Mouse (Mus musculus) liver, postnatal 0 days (tissue): ENCODE results near the gene Usp5. TPM values are rescaled to one million over a fixed set of nuclear protein-coding genes. Genes with fewer than 3 reads are reported as not detected.
A peak's percentile ranks its signal among the peaks of the same experiment; 100 is the strongest.

ENCODE experiments used
- ATAC-seq: fragments of 200-750 bp; cut with Nextera tagmentation; 2 replicates; pipeline ENCODE4 v1.8.0; 2017; ENCODE audit warnings: mild to moderate bottlenecking, moderate library complexity
- DNase-seq: peaks from one replicate; pipeline ENCODE4 v3.0.0-alpha.2; 2016
- H3K27ac ChIP-seq: fragments of 300-500 bp; sonication (generic); 2 replicates; pipeline ENCODE4 v1.5.1; 2014; ENCODE audit warnings: antibody characterized with exemption, moderate library complexity, mild to moderate bottlenecking, low read depth
- H3K27me3 ChIP-seq: fragments of 300-500 bp; sonication (generic); 2 replicates; pipeline ENCODE4 v1.6.1; 2014; ENCODE audit warnings: low read length, control low read depth, mixed read lengths; ENCODE audit not compliant: insufficient read depth
- H3K36me3 ChIP-seq: fragments of 300-500 bp; sonication (generic); replicated peaks from 2 replicates; pipeline ENCODE4 v1.6.1; 2014; ENCODE audit warnings: mild to moderate bottlenecking, control low read depth, low read length, moderate library complexity, mixed read lengths; ENCODE audit not compliant: insufficient read depth
- H3K4me1 ChIP-seq: fragments of 300-500 bp; sonication (generic); 2 replicates; pipeline ENCODE4 v1.6.1; 2014; ENCODE audit warnings: antibody characterized with exemption, mild to moderate bottlenecking, control low read depth; ENCODE audit not compliant: insufficient read depth
- H3K4me2 ChIP-seq: fragments of 300-500 bp; sonication (generic); 2 replicates; pipeline ENCODE4 v1.6.1; 2014; ENCODE audit warnings: low read depth, mild to moderate bottlenecking, low read length, moderate library complexity, mixed read lengths
- H3K4me3 ChIP-seq: fragments of 300-500 bp; sonication (generic); 2 replicates; pipeline ENCODE4 v1.5.1; 2014; ENCODE audit warnings: low read depth, low read length
- H3K9ac ChIP-seq: fragments of 300-500 bp; sonication (generic); replicated peaks from 2 replicates; pipeline ENCODE4 v1.6.1; 2014; ENCODE audit warnings: mild to moderate bottlenecking, moderate library complexity
- H3K9me3 ChIP-seq: fragments of 300-500 bp; sonication (generic); 2 replicates; pipeline ENCODE4 v1.6.1; 2016; ENCODE audit warnings: mild to moderate bottlenecking, control low read depth, low read length, mixed read lengths
- CTCF ChIP-seq: sonication (generic); IDR thresholded peaks from 2 replicates; pipeline ENCODE4 v1.5.1; 2016; ENCODE audit warnings: antibody characterized with exemption, low read depth
- EP300 ChIP-seq: IDR thresholded peaks from 2 replicates; pipeline ENCODE4 v1.6.1; 2016; ENCODE audit warnings: antibody characterized with exemption, low read depth, mild to moderate bottlenecking
- WGBS: fragments of 180-500 bp; shearing (Covaris S2); extraction: QIAGEN DNeasy Blood & Tissue Kit; methylation state at CpG from one replicate; pipeline ENCODE4 v1.1.7; 2014; ENCODE audit not compliant: insufficient replicate concordance; 5-methylcytosine and 5-hydroxymethylcytosine counted together
- polyA plus RNA-seq: library from polyadenylated mRNA; unstranded; fragments of >200 nt; fragmentation: Nextera tagmentation; extraction: Ambion mirVana; gene quantifications from 2 replicates; pipeline ENCODE4 v1.2.1, GENCODE M21; 2015

The Usp5 gene
- polyA plus RNA-seq = 32.2 and 36.6 TPM in 2 replicates

GRCm38 (mm10) chr6:124828868-124829798 is at the start of gene Usp5, which contains the start of gene Cdca3:
Gene Usp5 (minus strand): TSS chr6:124829484.
Gene Cdca3 (plus strand): TSS chr6:124829547.
- peak within 1 kb of the TSS; percentile 94 for H3K4me3 ChIP-seq
- DNase-seq = peak; percentile 98
- peak; percentile 49; the same call in 1 of the 2 replicates for TF ChIP-seq EP300
- TF ChIP-seq CTCF = peak; percentile 30
- H3K4me2 ChIP-seq = peak within 1 kb of the TSS; percentile 92
- peak within 1 kb of the TSS; percentile 82 for H3K27ac ChIP-seq
- no peaks in the 10 kb centered on the region for H3K9me3 ChIP-seq
- peaks cover 12% of the 10 kb centered on the region for H3K4me1 ChIP-seq
- H3K27me3 ChIP-seq = no peaks in the 10 kb centered on the region
- peak within 1 kb of the TSS; percentile 97 for H3K9ac ChIP-seq
- H3K36me3 ChIP-seq = peaks cover 39% of the 10 kb centered on the region
- under 1% methylated on average over 52 of the region's 55 CpGs for WGBS
- ATAC-seq = peak; percentile 89

GRCm38 (mm10) chr6:124874348-124874747 is 45.1 kb upstream of the Usp5 start:
- no peaks in the 10 kb centered on the region for H3K4me1 ChIP-seq
- TF ChIP-seq EP300 = no peak
- TF ChIP-seq CTCF = no peak
- H3K4me2 ChIP-seq = no peak overlapping the region
- ATAC-seq (no peak), DNase-seq (no peak)
- no peak overlapping the region for H3K27ac ChIP-seq
- 29% methylated on average over 2 of the region's 3 CpGs for WGBS
- H3K9me3 ChIP-seq = no peaks in the 10 kb centered on the region
- no peak overlapping the region for H3K4me3 ChIP-seq
- no peaks in the 10 kb centered on the region for H3K36me3 ChIP-seq
- H3K9ac ChIP-seq = no peak overlapping the region
- no peaks in the 10 kb centered on the region for H3K27me3 ChIP-seq

- Histone ChIP-seq H3K9ac (no peak overlapping the region), H3K36me3 (no peaks in the 10 kb centered on the region), H3K4me1 (peaks cover 9% of the 10 kb centered on the region), H3K4me2 (no peak overlapping the region), H3K9me3 (no peaks in the 10 kb centered on the region), H3K4me3 (no peak overlapping the region), H3K27ac (no peak overlapping the region), H3K27me3 (peaks cover 36% of the 10 kb centered on the region)
- ATAC-seq = no peak
- TF ChIP-seq EP300 (no peak), CTCF (no peak)
- WGBS = 71% methylated on average over 6 of the region's 7 CpGs
- DNase-seq = no peak
Observed at GRCm38 (mm10) chr6:124866560-124866959, 37.3 kb upstream of the Usp5 start.

GRCm38 (mm10) chr6:124865766-124866362 is 36.6 kb upstream of the Usp5 start:
- Histone ChIP-seq H3K4me1 (peaks cover 9% of the 10 kb centered on the region), H3K4me3 (no peak overlapping the region), H3K4me2 (no peak overlapping the region), H3K9ac (no peak overlapping the region), H3K36me3 (no peaks in the 10 kb centered on the region), H3K27ac (no peak overlapping the region), H3K9me3 (no peaks in the 10 kb centered on the region), H3K27me3 (peaks cover 43% of the 10 kb centered on the region)
- ATAC-seq (no peak), DNase-seq (no peak)
- WGBS = 72% methylated on average over 17 of the region's 18 CpGs
- TF ChIP-seq EP300 (no peak), CTCF (no peak)

GRCm38 (mm10) chr6:124863658-124864298 is 34.5 kb upstream of the Usp5 start, which contains the start of gene Gpr162:
Gene Gpr162 (minus strand): TSS chr6:124863983.
- 3% methylated on average over 36 of the region's 43 CpGs for whole genome bisulfite sequencing
- peak within 1 kb of the TSS; percentile 82 for H3K4me2 ChIP-seq
- H3K27me3 ChIP-seq = peaks cover 58% of the 10 kb centered on the region
- DNase-seq (peak; percentile 64), ATAC-seq (peak; percentile 62; the same call in 1 of the 2 replicates)
- TF ChIP-seq CTCF (0 out of 2 replicates have a peak, but pooled peaks have one; percentile 9), EP300 (no peak)
- peak within 1 kb of the TSS; percentile 45 for H3K4me3 ChIP-seq
- no peaks in the 10 kb centered on the region for H3K9me3 ChIP-seq
- H3K27ac ChIP-seq = no peak within 1 kb of the TSS
- peaks cover 9% of the 10 kb centered on the region for H3K4me1 ChIP-seq
- peak within 1 kb of the TSS; percentile 44 for H3K9ac ChIP-seq
- H3K36me3 ChIP-seq = no peaks in the 10 kb centered on the region
